Mouse (Mus musculus): ENCODE measurements around the gene Htra1.

- TF ChIP-seq EP300 (IDR thresholded peaks at IDR 0.05; ENCODE audit: insufficient read depth, low read depth, low read length) (peak; percentile 78), CTCF (IDR thresholded peaks at IDR 0.05) (no peak)
Observed at GRCm38 (mm10) chr7:130964686-130965085, 28.8 kb downstream of the Htra1 start.
